Mouse (Mus musculus) spleen, adult 2 months (tissue): ENCODE measurements around the gene Klhdc9. TPM values are rescaled to one million over a fixed set of nuclear protein-coding genes. Genes with fewer than 3 reads are reported as not detected.

Source experiments
- DNase-seq, 2 experiments: peaks; one replicate each; pipeline versions ENCODE4 v3.0.0 to v3.0.0-alpha.2; 2012 to 2021; ENCODE audit warnings: low spot score in 2 of 2, low read depth in 1 of 2
- H3K27ac ChIP-seq: fragments of 200-500 bp; 2 replicates; pipeline ENCODE4 v1.5.1; 2012; ENCODE audit warnings: low read length, inconsistent platforms; ENCODE audit not compliant: insufficient read depth
- H3K27me3 ChIP-seq: fragments of 200-500 bp; 2 replicates; pipeline ENCODE4 v1.6.1; 2012; ENCODE audit warnings: mild to moderate bottlenecking, moderate library complexity, low read length, inconsistent platforms; ENCODE audit not compliant: control insufficient read depth, insufficient read depth
- H3K36me3 ChIP-seq: fragments of 200-500 bp; 2 replicates; pipeline ENCODE4 v1.6.1; 2012; ENCODE audit warnings: mild to moderate bottlenecking, low read length, inconsistent platforms; ENCODE audit not compliant: control insufficient read depth, insufficient read depth
- H3K4me1 ChIP-seq: fragments of 200-500 bp; 2 replicates; pipeline ENCODE4 v1.6.1; 2011; ENCODE audit warnings: inconsistent platforms; ENCODE audit not compliant: control insufficient read depth, insufficient read depth, insufficient read length
- H3K4me3 ChIP-seq: fragments of 200-500 bp; 2 replicates; pipeline ENCODE4 v1.5.1; 2011; ENCODE audit warnings: mild to moderate bottlenecking, inconsistent platforms; ENCODE audit not compliant: insufficient read depth, insufficient read length; ENCODE audit errors: extremely low read depth
- CTCF ChIP-seq: fragments of 200-500 bp; IDR thresholded peaks from 2 replicates; pipeline ENCODE4 v1.5.1; 2011; ENCODE audit warnings: mild to moderate bottlenecking, inconsistent platforms; ENCODE audit not compliant: insufficient read depth, insufficient read length, insufficient replicate concordance; ENCODE audit errors: extremely low read depth
- POLR2A ChIP-seq: fragments of 200-500 bp; IDR thresholded peaks from 2 replicates; pipeline ENCODE4 v1.6.1; 2011; ENCODE audit warnings: low read depth, low read length, inconsistent platforms
- WGBS: fragments of 180-500 bp; shearing (Covaris S2); methylation state at CpG from one replicate; pipeline ENCODE4 v1.1.7; 2018; 5-methylcytosine and 5-hydroxymethylcytosine counted together
- polyA plus RNA-seq: library from polyadenylated mRNA; depleted of rRNA; stranded (reverse); fragments of >200 nt; gene quantifications from 2 replicates; pipeline ENCODE4 v1.2.3, GENCODE M21; 2012

Klhdc9 gene
- polyA plus RNA-seq, 1 experiment, result 0.20 TPM

DNA sequence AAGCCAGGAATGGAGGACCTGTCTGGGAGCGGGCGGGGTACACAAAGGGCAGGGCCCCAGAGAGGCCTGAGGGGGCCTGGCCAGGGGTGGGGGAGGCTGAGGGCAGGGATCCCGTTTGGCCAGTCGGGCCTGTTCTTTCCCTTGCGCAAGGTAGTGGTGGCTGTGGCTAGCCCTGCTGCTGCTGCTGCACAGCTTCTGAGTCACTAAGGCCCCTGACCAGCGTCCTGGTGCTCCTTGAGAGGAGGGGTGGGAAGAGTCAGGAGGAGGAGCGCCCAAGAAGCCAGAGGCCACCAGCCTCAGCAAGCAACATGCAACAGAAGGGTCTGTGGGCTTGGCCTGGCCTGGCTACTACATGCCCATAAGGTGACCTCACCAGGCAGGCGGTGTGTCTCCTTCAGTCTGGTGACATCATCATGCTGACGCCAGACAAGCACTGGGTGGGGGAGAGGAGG, 15.1 kb upstream of the Klhdc9 start:
- H3K4me1 ChIP-seq, result peaks cover 3% of the 10 kb centered on the region; the same call in 1 of the 2 replicates
- H3K27ac ChIP-seq, result no peak overlapping the region
- TF ChIP-seq CTCF (no peak), POLR2A (no peak)
- H3K4me3 ChIP-seq, result no peak overlapping the region
- H3K27me3 ChIP-seq, result no peaks in the 10 kb centered on the region
- H3K36me3 ChIP-seq, result no peaks in the 10 kb centered on the region
- WGBS, result 78% methylated on average over 9 of the region's 9 CpGs
- no peak for DNase-seq

DNA sequence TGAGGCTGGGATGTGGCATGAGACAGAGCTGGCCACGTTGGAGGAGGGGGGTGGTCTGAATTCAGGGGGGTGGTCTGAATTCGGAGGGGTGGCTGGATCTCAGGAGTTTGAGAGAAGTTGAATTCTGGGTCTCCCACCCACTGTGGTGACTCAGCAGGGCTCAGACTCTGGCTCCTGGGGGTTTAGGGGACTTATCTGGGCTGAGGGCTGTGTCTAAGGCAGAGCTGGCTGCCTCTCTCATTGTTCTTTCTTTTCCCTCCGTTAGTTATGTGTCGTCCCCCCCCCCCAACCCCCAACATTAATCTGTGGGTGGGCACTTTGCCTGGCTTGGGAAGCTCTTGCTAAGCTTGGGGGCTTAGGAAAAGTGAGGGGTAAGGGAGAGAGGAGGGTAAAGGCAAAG, 13.3 kb upstream of the Klhdc9 start:
- Histone ChIP-seq H3K4me1 (no peaks in the 10 kb centered on the region), H3K27ac (no peak overlapping the region), H3K27me3 (no peaks in the 10 kb centered on the region), H3K36me3 (no peaks in the 10 kb centered on the region), H3K4me3 (no peak overlapping the region)
- DNase-seq, result no peak
- 31% methylated on average over 4 of the region's 4 CpGs for WGBS
- TF ChIP-seq CTCF (no peak), POLR2A (no peak)

DNA sequence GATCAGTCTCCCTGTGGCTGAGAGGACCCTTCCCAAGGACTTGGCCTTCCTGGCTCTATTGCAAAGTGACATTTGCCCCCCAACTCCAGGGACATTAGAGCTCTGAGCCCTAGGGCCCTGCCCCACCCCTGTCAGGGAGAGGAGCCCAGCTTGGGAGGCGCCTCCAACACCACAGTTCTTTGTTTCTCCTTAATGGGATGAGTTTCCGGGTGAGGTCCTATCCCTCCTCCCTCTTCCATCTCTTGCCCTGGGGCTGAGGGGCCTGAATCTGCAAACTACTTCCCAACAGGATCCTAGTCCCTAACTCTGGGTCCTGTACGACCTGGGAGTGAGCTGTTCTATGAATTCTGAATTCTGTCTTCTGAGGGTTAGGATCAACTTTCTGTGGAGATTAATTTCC, 12.3 kb upstream of the Klhdc9 start:
- no peaks in the 10 kb centered on the region for H3K27me3 ChIP-seq
- no peak for DNase-seq
- H3K36me3 ChIP-seq, result no peaks in the 10 kb centered on the region
- H3K27ac ChIP-seq, result no peak overlapping the region
- TF ChIP-seq POLR2A, result no peak
- no peak for TF ChIP-seq CTCF
- WGBS, result 86% methylated on average over 3 of the region's 3 CpGs
- no peaks in the 10 kb centered on the region for H3K4me1 ChIP-seq
- no peak overlapping the region for H3K4me3 ChIP-seq

DNA sequence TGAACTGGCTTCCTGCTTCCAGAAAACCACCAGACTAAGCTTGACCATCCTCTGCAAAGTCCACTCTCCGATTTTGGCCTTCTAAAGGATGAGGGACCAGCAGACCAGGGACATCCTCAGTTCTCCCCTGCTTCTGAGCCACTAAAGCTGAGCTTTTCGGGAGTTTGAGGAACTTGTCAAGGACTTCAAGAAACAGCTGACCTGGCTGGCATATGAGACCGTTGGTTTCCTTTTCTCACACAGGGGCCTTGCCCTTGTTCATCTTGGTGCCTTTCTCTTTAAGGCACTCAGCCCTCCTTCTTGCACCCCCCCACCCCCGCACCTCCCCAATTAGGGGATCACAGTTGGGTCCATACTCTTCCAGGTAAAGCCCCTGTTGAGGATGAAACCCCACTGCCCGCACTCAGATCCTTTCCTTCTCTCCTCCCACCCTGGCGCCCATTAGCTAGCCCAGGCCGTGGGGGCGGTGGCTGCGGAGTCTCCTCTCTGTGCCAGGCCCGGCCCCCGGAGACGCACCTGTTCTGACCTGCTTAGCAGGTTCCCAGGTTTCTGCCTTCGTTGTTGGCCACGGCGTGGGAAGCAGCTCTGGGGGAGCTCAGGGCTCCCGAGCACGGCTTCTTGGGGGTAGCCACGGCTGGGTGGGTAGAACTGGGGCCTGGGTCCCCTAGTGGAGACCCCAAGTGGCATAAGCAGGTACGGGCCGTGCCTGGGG, 9.4 kb upstream of the Klhdc9 start, which contains the start of gene Nectin4:
Gene Nectin4, plus strand, starts transcription at position 255 of the 712 bp plus-strand sequence.
- TF ChIP-seq POLR2A, result no peak
- TF ChIP-seq CTCF, result no peak
- Histone ChIP-seq H3K36me3 (no peaks in the 10 kb centered on the region), H3K4me3 (no peak within 1 kb of the TSS; the same call in 1 of the 2 replicates), H3K27me3 (no peaks in the 10 kb centered on the region), H3K27ac (no peak within 1 kb of the TSS), H3K4me1 (no peaks in the 10 kb centered on the region)
- WGBS, result 26% methylated on average over 20 of the region's 20 CpGs
- no peak for DNase-seq

DNA sequence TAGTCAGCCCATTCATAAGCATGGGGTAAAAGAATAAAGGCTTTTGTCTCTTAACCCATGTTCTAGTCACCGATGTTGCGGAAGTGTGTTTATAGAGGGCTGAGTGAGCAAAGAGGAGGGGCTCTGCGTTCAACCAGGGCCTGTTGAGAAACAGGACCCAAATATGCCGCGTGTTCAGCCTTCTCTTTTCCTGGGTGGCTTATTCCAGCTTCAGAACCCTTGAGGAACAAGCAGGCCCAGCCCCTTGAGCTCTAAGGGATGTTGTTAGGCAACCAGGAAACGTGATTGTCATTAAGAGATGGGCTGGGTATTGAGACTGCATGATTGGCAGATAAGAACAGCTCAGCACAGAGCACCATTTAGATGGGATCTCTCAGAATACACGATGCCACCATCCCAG, 5.3 kb upstream of the Klhdc9 start:
- H3K4me3 ChIP-seq, result no peak overlapping the region
- no peak overlapping the region for H3K27ac ChIP-seq
- H3K27me3 ChIP-seq, result no peaks in the 10 kb centered on the region
- no peak for DNase-seq
- H3K4me1 ChIP-seq, result no peaks in the 10 kb centered on the region
- 71% methylated on average over 7 of the region's 7 CpGs for WGBS
- H3K36me3 ChIP-seq, result no peaks in the 10 kb centered on the region
- TF ChIP-seq POLR2A (no peak), CTCF (no peak)

GRCm38 (mm10) chr1:171361106-171362103, 807 bp upstream of the Klhdc9 start:
- Histone ChIP-seq H3K4me3 (peak overlapping the region; percentile 60), H3K36me3 (no peaks in the 10 kb centered on the region), H3K27ac (no peak overlapping the region), H3K27me3 (no peaks in the 10 kb centered on the region), H3K4me1 (peaks cover 6% of the 10 kb centered on the region)
- peak; percentile 70 to 75 for DNase-seq
- WGBS, result 50% methylated on average over 16 of the region's 16 CpGs
- TF ChIP-seq CTCF, result peak; percentile 78; the same call in 1 of the 2 replicates
- no peak for TF ChIP-seq POLR2A
